Mouse (Mus musculus) MEL (cell line): ENCODE measurements around the gene Washc1. TPM values are rescaled to one million over a fixed set of nuclear protein-coding genes. Genes with fewer than 3 reads are reported as not detected.
A peak's percentile ranks its signal among the peaks of the same experiment; 100 is the strongest.

Source experiments
- DNase-seq: peaks from one replicate; pipeline ENCODE4 v3.0.0; 2011; ENCODE audit warnings: low read depth, low spot score
- H3K27ac ChIP-seq: 2 replicates; pipeline ENCODE4 v1.5.1; 2012; ENCODE audit warnings: low read depth, mild to moderate bottlenecking, control low read depth, low read length, moderate library complexity; ENCODE audit not compliant: control insufficient read depth
- H3K27me3 ChIP-seq, 2 experiments: fragments of 150-350 bp in 1 of 2; sonication (generic) in 1 of 2; 2 replicates each; pipeline ENCODE4 v1.6.1; 2012; ENCODE audit warnings: low read length in 2 of 2, mild to moderate bottlenecking in 2 of 2, improper control_type of control experiment in 1 of 2, moderate library complexity in 1 of 2; ENCODE audit not compliant: insufficient read depth in 2 of 2, control insufficient read depth in 1 of 2
- H3K36me3 ChIP-seq, 2 experiments: 2 replicates each; pipeline ENCODE4 v1.6.1; 2012 to 2014; ENCODE audit warnings: low read length in 2 of 2, improper control_type of control experiment in 1 of 2, inconsistent platforms in 1 of 2, mild to moderate bottlenecking in 1 of 2; ENCODE audit not compliant: insufficient read depth in 2 of 2, control insufficient read depth in 1 of 2
- H3K4me1 ChIP-seq, 2 experiments: fragments of 150-350 bp in 1 of 2; sonication (generic) in 1 of 2; 2 replicates each; pipeline ENCODE4 v1.6.1; 2012; ENCODE audit warnings: low read length in 2 of 2, improper control_type of control experiment in 1 of 2, mild to moderate bottlenecking in 1 of 2; ENCODE audit not compliant: insufficient read depth in 2 of 2, control insufficient read depth in 1 of 2
- H3K4me3 ChIP-seq, 2 experiments: fragments of 150-350 bp in 1 of 2; sonication (generic) in 1 of 2; 2 replicates each; pipeline ENCODE4 v1.5.1; 2012; ENCODE audit warnings: low read depth in 2 of 2, low read length in 2 of 2, mild to moderate bottlenecking in 2 of 2, moderate library complexity in 2 of 2, control low read depth in 1 of 2, improper control_type of control experiment in 1 of 2; ENCODE audit not compliant: control insufficient read depth in 1 of 2, insufficient read depth in 1 of 2
- H3K79me2 ChIP-seq: 2 replicates; pipeline ENCODE4 v1.6.1; 2012; ENCODE audit warnings: mild to moderate bottlenecking, low read length, moderate library complexity; ENCODE audit not compliant: control insufficient read depth, poor library complexity, insufficient read depth
- H3K9ac ChIP-seq: 2 replicates; pipeline ENCODE4 v1.6.1; 2012; ENCODE audit warnings: low read depth, mild to moderate bottlenecking, control low read depth, low read length, moderate library complexity; ENCODE audit not compliant: control insufficient read depth, poor library complexity, severe bottlenecking
- H3K9me3 ChIP-seq: fragments of 150-350 bp; sonication (generic); replicated peaks from 2 replicates; pipeline ENCODE4 v1.6.1; 2012; ENCODE audit warnings: mild to moderate bottlenecking, low read length, improper control_type of control experiment, moderate library complexity; ENCODE audit not compliant: insufficient read depth
- BHLHE40 ChIP-seq: IDR thresholded peaks from 2 replicates; pipeline ENCODE4 v1.6.1; 2012; ENCODE audit warnings: low read depth, mild to moderate bottlenecking, inconsistent platforms, low read length, improper control_type of control experiment, borderline replicate concordance
- CTCF ChIP-seq, 3 experiments: IDR thresholded peaks in 2 of 3; conservative IDR thresholded peaks in 1 of 3; 2 replicates each; pipeline ENCODE4 v1.5.1; 2011 to 2012; ENCODE audit warnings: low read length in 3 of 3, low read depth in 2 of 3, mild to moderate bottlenecking in 2 of 3, improper control_type of control experiment in 1 of 3, inconsistent platforms in 1 of 3, mixed read lengths in 1 of 3, moderate library complexity in 1 of 3; ENCODE audit not compliant: control insufficient read depth in 1 of 3, insufficient read depth in 1 of 3, poor library complexity in 1 of 3, severe bottlenecking in 1 of 3
- EP300 ChIP-seq, 2 experiments: IDR thresholded peaks; 2 replicates each; pipeline ENCODE4 v1.6.1; 2011; ENCODE audit warnings: improper control_type of control experiment in 2 of 2, low read length in 2 of 2, low read depth in 1 of 2, mild to moderate bottlenecking in 1 of 2
- ETS1 ChIP-seq: IDR thresholded peaks from 2 replicates; pipeline ENCODE4 v1.6.1; 2012; ENCODE audit warnings: low read depth, mild to moderate bottlenecking, inconsistent platforms, low read length, improper control_type of control experiment, moderate library complexity
- GABPA ChIP-seq: IDR thresholded peaks from 2 replicates; pipeline ENCODE4 v1.6.1; 2012; ENCODE audit warnings: low read depth, mild to moderate bottlenecking, inconsistent platforms, low read length, improper control_type of control experiment, moderate library complexity
- GATA1 ChIP-seq: IDR thresholded peaks from 2 replicates; pipeline ENCODE4 v1.6.1; 2011; ENCODE audit warnings: low read depth, low read length, improper control_type of control experiment
- KAT2A ChIP-seq: conservative IDR thresholded peaks from 2 replicates; pipeline ENCODE4 v1.6.1; 2012; ENCODE audit warnings: low read depth, low read length, improper control_type of control experiment, inconsistent platforms
- MAFK ChIP-seq: IDR thresholded peaks from 2 replicates; pipeline ENCODE4 v1.6.1; 2011; ENCODE audit warnings: low read depth, mild to moderate bottlenecking, low read length, improper control_type of control experiment, borderline replicate concordance
- MAX ChIP-seq: IDR thresholded peaks from 2 replicates; pipeline ENCODE4 v1.6.1; 2011; ENCODE audit warnings: low read length, improper control_type of control experiment
- MEF2A ChIP-seq: IDR thresholded peaks from 2 replicates; pipeline ENCODE4 v1.6.1; 2014; ENCODE audit warnings: low read depth, mild to moderate bottlenecking, inconsistent platforms, low read length, improper control_type of control experiment; ENCODE audit not compliant: poor library complexity, insufficient replicate concordance, severe bottlenecking; ENCODE audit errors: extremely low read depth
- MXI1 ChIP-seq: IDR thresholded peaks from 2 replicates; pipeline ENCODE4 v1.6.1; 2011; ENCODE audit warnings: mild to moderate bottlenecking, low read depth, low read length, improper control_type of control experiment
- MYC ChIP-seq: IDR thresholded peaks from 2 replicates; pipeline ENCODE4 v1.6.1; 2011; ENCODE audit warnings: low read depth, mild to moderate bottlenecking, low read length, improper control_type of control experiment, moderate library complexity
- NELFE ChIP-seq: IDR thresholded peaks from 2 replicates; pipeline ENCODE4 v1.6.1; 2011; ENCODE audit warnings: low read depth, low read length, improper control_type of control experiment
- NRF1 ChIP-seq: IDR thresholded peaks from 2 replicates; pipeline ENCODE4 v1.6.1; 2014; ENCODE audit warnings: low read depth, mild to moderate bottlenecking, inconsistent platforms, low read length, improper control_type of control experiment, moderate library complexity; ENCODE audit not compliant: poor library complexity, insufficient read depth, severe bottlenecking
- POLR2A ChIP-seq, 2 experiments: IDR thresholded peaks; 2 replicates each; pipeline ENCODE4 v1.6.1; 2011 to 2012; ENCODE audit warnings: low read length in 2 of 2, mild to moderate bottlenecking in 2 of 2, control low read depth in 1 of 2, improper control_type of control experiment in 1 of 2, low read depth in 1 of 2, moderate library complexity in 1 of 2; ENCODE audit not compliant: control insufficient read depth in 1 of 2, insufficient read depth in 1 of 2, poor library complexity in 1 of 2
- POLR2AphosphoS2 ChIP-seq: IDR thresholded peaks from 2 replicates; pipeline ENCODE4 v1.6.1; 2011; ENCODE audit warnings: low read length, improper control_type of control experiment
- POLR2AphosphoS5 ChIP-seq: IDR thresholded peaks from 2 replicates; pipeline ENCODE4 v1.6.1; 2012; ENCODE audit warnings: low read depth, borderline replicate concordance, mild to moderate bottlenecking, inconsistent platforms, low read length, moderate library complexity, mixed read lengths
- RAD21 ChIP-seq: IDR thresholded peaks from 2 replicates; pipeline ENCODE4 v1.6.1; 2011; ENCODE audit warnings: mild to moderate bottlenecking, low read depth, low read length, improper control_type of control experiment
- RCOR1 ChIP-seq: IDR thresholded peaks from 2 replicates; pipeline ENCODE4 v1.6.1; 2012; ENCODE audit warnings: low read depth, mild to moderate bottlenecking, inconsistent platforms, low read length, improper control_type of control experiment
- SIN3A ChIP-seq: IDR thresholded peaks from 2 replicates; pipeline ENCODE4 v1.6.1; 2012; ENCODE audit warnings: low read length, improper control_type of control experiment, inconsistent platforms
- SMC3 ChIP-seq: IDR thresholded peaks from 2 replicates; pipeline ENCODE4 v1.6.1; 2011; ENCODE audit warnings: low read depth, low read length, improper control_type of control experiment
- TAL1 ChIP-seq: IDR thresholded peaks from 2 replicates; pipeline ENCODE4 v1.6.1; 2012; ENCODE audit warnings: mild to moderate bottlenecking, inconsistent platforms, low read length, moderate library complexity, mixed read lengths
- TCF12 ChIP-seq: IDR thresholded peaks from 2 replicates; pipeline ENCODE4 v1.6.1; 2014; ENCODE audit warnings: low read depth, mild to moderate bottlenecking, inconsistent platforms, low read length, improper control_type of control experiment, moderate library complexity
- UBTF ChIP-seq: IDR thresholded peaks from 2 replicates; pipeline ENCODE4 v1.6.1; 2012; ENCODE audit warnings: low read depth, mild to moderate bottlenecking, inconsistent platforms, low read length, improper control_type of control experiment, moderate library complexity, borderline replicate concordance; ENCODE audit not compliant: insufficient read depth
- USF1 ChIP-seq: IDR thresholded peaks from 2 replicates; pipeline ENCODE4 v1.6.1; 2014; ENCODE audit warnings: low read depth, mild to moderate bottlenecking, inconsistent platforms, low read length, improper control_type of control experiment, moderate library complexity
- USF2 ChIP-seq, 2 experiments: IDR thresholded peaks; 2 replicates each; pipeline ENCODE4 v1.6.1; 2011 to 2012; ENCODE audit warnings: improper control_type of control experiment in 2 of 2, low read length in 2 of 2, borderline replicate concordance in 1 of 2, inconsistent platforms in 1 of 2, low read depth in 1 of 2, mild to moderate bottlenecking in 1 of 2; ENCODE audit not compliant: insufficient read depth in 1 of 2
- ZC3H11A ChIP-seq: IDR thresholded peaks from 2 replicates; pipeline ENCODE4 v1.6.1; 2012; ENCODE audit warnings: low read depth, mild to moderate bottlenecking, inconsistent platforms, low read length, improper control_type of control experiment
- ZNF384 ChIP-seq: IDR thresholded peaks from 2 replicates; pipeline ENCODE4 v1.6.1; 2012; ENCODE audit warnings: low read depth, mild to moderate bottlenecking, inconsistent platforms, low read length, improper control_type of control experiment
- polyA plus RNA-seq, 2 experiments: library from polyadenylated mRNA; stranded (reverse) in 1 of 2; unstranded in 1 of 2; fragments of >175 nt in 1 of 2; fragments of >200 nt in 1 of 2; gene quantifications; 2 replicates each; pipeline versions ENCODE4 v1.2.1 to v1.2.4; 2012; ENCODE audit warnings: low replicate concordance in 2 of 2, low read depth in 1 of 2; ENCODE audit not compliant: insufficient read length in 2 of 2, insufficient read depth in 1 of 2, missing spikeins in 1 of 2
- total RNA-seq: library from RNA; depleted of rRNA; stranded (reverse); fragments of 300-350 nt; gene quantifications from 2 replicates; pipeline ENCODE4 v1.2.3, GENCODE M21; 2012

Gene Washc1
- total and polyA plus RNA-seq, 3 experiments, result 37.0 to 58.6 TPM; not detected in 1

GRCm38 (mm10) chr17:66130371-66130770 lies 19.0 kb downstream of the Washc1 start:
- Histone ChIP-seq H3K27ac (no peak overlapping the region), H3K79me2 (peaks cover 4% of the 10 kb centered on the region), H3K36me3 (peaks cover 0 to 17% of the 10 kb centered on the region in 2 experiments; a peak in 2 of 4 replicates), H3K4me1 (0 out of 4 replicates have a peak, but pooled peaks cover 0 to 2% of the 10 kb centered on the region in 2 experiments), H3K9me3 (no peaks in the 10 kb centered on the region), H3K27me3 (no peaks in the 10 kb centered on the region), H3K9ac (no peak overlapping the region), H3K4me3 (no peak overlapping the region)
- DNase-seq, result no peak
- TF ChIP-seq POLR2AphosphoS5, result no peak
- TF ChIP-seq MYC, result no peak
- TF ChIP-seq BHLHE40, result no peak
- TF ChIP-seq SIN3A, result no peak
- no peak for TF ChIP-seq ETS1
- TF ChIP-seq KAT2A, result no peak
- TF ChIP-seq POLR2AphosphoS2, result no peak
- no peak for TF ChIP-seq SMC3
- no peak for TF ChIP-seq MXI1
- no peak for TF ChIP-seq TAL1
- no peak for TF ChIP-seq MAX
- no peak for TF ChIP-seq USF1
- no peak for TF ChIP-seq GATA1
- no peak for TF ChIP-seq POLR2A (IDR thresholded peaks at IDR 0.05; ENCODE audit: control insufficient read depth in 1 of 2, insufficient read depth in 1 of 2, low read depth in 1 of 2, low read length in 2 of 2, poor library complexity in 1 of 2)
- no peak for TF ChIP-seq USF2 (IDR thresholded peaks at IDR 0.05; ENCODE audit: borderline replicate concordance in 1 of 2, insufficient read depth in 1 of 2, low read depth in 1 of 2, low read length in 2 of 2)
- TF ChIP-seq NELFE, result no peak
- TF ChIP-seq ZC3H11A, result no peak
- no peak for TF ChIP-seq NRF1
- no peak for TF ChIP-seq EP300 (IDR thresholded peaks at IDR 0.05; ENCODE audit: low read depth in 1 of 2, low read length in 2 of 2)
- TF ChIP-seq CTCF (IDR thresholded peaks at IDR 0.05 in 2 of 3, conservative IDR thresholded peaks at IDR 0.05 in 1 of 3; ENCODE audit: control insufficient read depth in 1 of 3, insufficient read depth in 1 of 3, low read depth in 2 of 3, low read length in 3 of 3, poor library complexity in 1 of 3, severe bottlenecking in 1 of 3), result no peak
- TF ChIP-seq, all 39 proteins: peak for 0

DNA sequence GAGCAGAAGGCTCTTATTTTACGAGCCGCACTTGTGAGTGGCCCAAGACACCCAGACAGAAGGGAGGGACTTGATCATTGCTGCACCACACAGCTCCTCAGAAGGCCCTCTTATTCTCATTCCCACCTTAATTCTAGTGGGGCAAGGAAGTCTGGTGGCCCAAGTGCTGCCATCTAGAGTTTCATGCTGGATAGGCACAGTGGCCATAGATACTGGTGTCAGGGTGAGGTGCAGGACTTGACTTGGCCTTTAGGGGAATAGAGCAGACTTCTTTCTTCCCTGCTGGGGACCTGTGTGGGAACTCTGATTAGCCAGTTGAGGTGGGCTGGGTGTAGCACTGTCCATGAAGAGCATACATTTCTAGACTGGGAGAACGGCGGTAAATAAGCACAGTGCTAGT lies 19.9 kb downstream of the Washc1 start:
- DNase-seq, result peak; percentile 72
- H3K27me3 ChIP-seq, result no peaks in the 10 kb centered on the region
- peaks cover 0 to 21% of the 10 kb centered on the region in 2 experiments; a peak in 2 of 4 replicates for H3K36me3 ChIP-seq
- no peaks in the 10 kb centered on the region for H3K9me3 ChIP-seq
- TF ChIP-seq TCF12 (no peak), POLR2AphosphoS5 (no peak), RAD21 (peak; percentile 9), SIN3A (no peak), CTCF (IDR thresholded peaks at IDR 0.05 in 2 of 3, conservative IDR thresholded peaks at IDR 0.05 in 1 of 3; ENCODE audit: control insufficient read depth in 1 of 3, insufficient read depth in 1 of 3, low read depth in 2 of 3, low read length in 3 of 3, poor library complexity in 1 of 3, severe bottlenecking in 1 of 3) (peak; percentile 50 to 79 (median 55)), GATA1 (no peak), MAFK (no peak), UBTF (no peak), NRF1 (no peak), RCOR1 (no peak), GABPA (no peak), SMC3 (peak; percentile 48), POLR2A (IDR thresholded peaks at IDR 0.05; ENCODE audit: control insufficient read depth in 1 of 2, insufficient read depth in 1 of 2, low read depth in 1 of 2, low read length in 2 of 2, poor library complexity in 1 of 2) (peak in 1 of 2 experiments; percentile 2; a peak in 1 of 4 replicates), MEF2A (no peak), ZNF384 (no peak)
- no peaks in the 10 kb centered on the region for H3K4me1 ChIP-seq
- H3K4me3 ChIP-seq, result no peak overlapping the region
- H3K9ac ChIP-seq, result no peak overlapping the region
- H3K79me2 ChIP-seq, result peaks cover 1% of the 10 kb centered on the region; the same call in 1 of the 2 replicates
- H3K27ac ChIP-seq, result no peak overlapping the region
